Mouse (Mus musculus) intestine, embryonic 16.5 days (tissue): ENCODE data around the gene Fgr. TPM values are rescaled to one million over a fixed set of nuclear protein-coding genes. Genes with fewer than 3 reads are reported as not detected.
A peak's percentile ranks its signal among the peaks of the same experiment; 100 is the strongest.

Experiments used
- ATAC-seq: fragments of 200-750 bp; cut with Nextera tagmentation; 2 replicates; pipeline ENCODE4 v1.8.0; 2017; ENCODE audit warnings: moderate TSS enrichment, moderate library complexity
- H3K27ac ChIP-seq: fragments of 300-500 bp; sonication (generic); 2 replicates; pipeline ENCODE4 v1.5.1; 2014; ENCODE audit warnings: mild to moderate bottlenecking, low read length
- H3K27me3 ChIP-seq: fragments of 300-500 bp; sonication (generic); replicated peaks from 2 replicates; pipeline ENCODE4 v1.6.1; 2014; ENCODE audit warnings: low read length, control low read depth, mixed read lengths; ENCODE audit not compliant: control insufficient read depth, insufficient read depth
- H3K36me3 ChIP-seq: fragments of 300-500 bp; sonication (generic); 2 replicates; pipeline ENCODE4 v1.6.1; 2014; ENCODE audit warnings: low read length, control low read depth; ENCODE audit not compliant: control insufficient read depth, insufficient read depth
- H3K4me1 ChIP-seq: fragments of 300-500 bp; sonication (generic); 2 replicates; pipeline ENCODE4 v1.6.1; 2014; ENCODE audit warnings: low read length, control low read depth, mixed read lengths; ENCODE audit not compliant: control insufficient read depth, insufficient read depth
- H3K4me2 ChIP-seq: fragments of 300-500 bp; sonication (generic); 2 replicates; pipeline ENCODE4 v1.6.1; 2014; ENCODE audit warnings: low read depth, low read length, control low read depth
- H3K4me3 ChIP-seq: fragments of 300-500 bp; sonication (generic); 2 replicates; pipeline ENCODE4 v1.5.1; 2014; ENCODE audit warnings: mild to moderate bottlenecking, low read length
- H3K9ac ChIP-seq: fragments of 300-500 bp; sonication (generic); 2 replicates; pipeline ENCODE4 v1.6.1; 2014; ENCODE audit warnings: low read depth, low read length
- H3K9me3 ChIP-seq: fragments of 300-500 bp; sonication (generic); 2 replicates; pipeline ENCODE4 v1.6.1; 2016; ENCODE audit warnings: low read length, control low read depth; ENCODE audit not compliant: control insufficient read depth
- WGBS: fragments of 180-500 bp; shearing (Covaris S2); extraction: QIAGEN DNeasy Blood & Tissue Kit; methylation state at CpG from one replicate; pipeline ENCODE4 v1.1.7; 2014; 5-methylcytosine and 5-hydroxymethylcytosine counted together
- polyA plus RNA-seq: library from polyadenylated mRNA; unstranded; fragments of >200 nt; fragmentation: Nextera tagmentation; extraction: Ambion mirVana; gene quantifications from 2 replicates; pipeline ENCODE4 v1.2.1, GENCODE M21; 2015

Gene Fgr
- polyA plus RNA-seq, 1 experiment from 2014 or later = 3.5 TPM

- peaks cover 5% of the 10 kb centered on the region; the same call in 1 of the 2 replicates for H3K27me3 ChIP-seq
- no peak overlapping the region for H3K9ac ChIP-seq
- WGBS = 51% methylated on average over 5 of the region's 5 CpGs
- H3K9me3 ChIP-seq = no peaks in the 10 kb centered on the region
- no peak for ATAC-seq
- no peak overlapping the region for H3K4me3 ChIP-seq
- no peak overlapping the region for H3K27ac ChIP-seq
- H3K4me2 ChIP-seq = no peak overlapping the region
- H3K36me3 ChIP-seq = no peaks in the 10 kb centered on the region
- H3K4me1 ChIP-seq = peaks cover 27% of the 10 kb centered on the region
Observed at GRCm38 (mm10) chr4:132977597-132977996, 3.7 kb downstream of the Fgr start.

- 43% methylated on average over 2 of the region's 2 CpGs for WGBS
- H3K4me1 ChIP-seq = peaks cover 24% of the 10 kb centered on the region
- no peaks in the 10 kb centered on the region for H3K9me3 ChIP-seq
- H3K27me3 ChIP-seq = peaks cover 5% of the 10 kb centered on the region; the same call in 1 of the 2 replicates
- no peaks in the 10 kb centered on the region for H3K36me3 ChIP-seq
- no peak overlapping the region for H3K9ac ChIP-seq
- no peak for ATAC-seq
- no peak overlapping the region for H3K4me3 ChIP-seq
- H3K27ac ChIP-seq = no peak overlapping the region
- H3K4me2 ChIP-seq = no peak overlapping the region
Observed at GRCm38 (mm10) chr4:132979186-132979585, 5.3 kb downstream of the Fgr start.

GRCm38 (mm10) chr4:132981621-132982020 is 7.7 kb downstream of the Fgr start:
- H3K36me3 ChIP-seq = no peaks in the 10 kb centered on the region
- peaks cover 18% of the 10 kb centered on the region for H3K4me1 ChIP-seq
- no peak for ATAC-seq
- WGBS = 79% methylated on average over 6 of the region's 6 CpGs
- H3K27me3 ChIP-seq = no peaks in the 10 kb centered on the region
- H3K27ac ChIP-seq = no peak overlapping the region
- H3K9ac ChIP-seq = no peak overlapping the region
- H3K4me3 ChIP-seq = no peak overlapping the region
- H3K4me2 ChIP-seq = no peak overlapping the region
- no peaks in the 10 kb centered on the region for H3K9me3 ChIP-seq

- H3K4me2 ChIP-seq = no peak overlapping the region
- peak; percentile 41; the same call in 1 of the 2 replicates for ATAC-seq
- H3K9ac ChIP-seq = 0 out of 2 replicates have a peak overlapping the region, but pooled peaks have one; percentile 21
- H3K9me3 ChIP-seq = no peaks in the 10 kb centered on the region
- peaks cover 16% of the 10 kb centered on the region; the same call in 1 of the 2 replicates for H3K4me1 ChIP-seq
- 65% methylated on average over 6 of the region's 6 CpGs for WGBS
- H3K4me3 ChIP-seq = no peak overlapping the region
- no peaks in the 10 kb centered on the region for H3K27me3 ChIP-seq
- H3K27ac ChIP-seq = peak overlapping the region; percentile 54
- no peaks in the 10 kb centered on the region for H3K36me3 ChIP-seq
Observed at GRCm38 (mm10) chr4:132982999-132983398, 9.1 kb downstream of the Fgr start.

GRCm38 (mm10) chr4:132983664-132984512 is 10.0 kb downstream of the Fgr start:
- H3K4me2 ChIP-seq = no peak overlapping the region
- no peaks in the 10 kb centered on the region for H3K9me3 ChIP-seq
- H3K27ac ChIP-seq = peak overlapping the region; percentile 63
- H3K4me3 ChIP-seq = no peak overlapping the region
- 0 out of 2 replicates have a peak overlapping the region, but pooled peaks have one; percentile 32 for H3K9ac ChIP-seq
- no peaks in the 10 kb centered on the region for H3K36me3 ChIP-seq
- peaks cover 16% of the 10 kb centered on the region; the same call in 1 of the 2 replicates for H3K4me1 ChIP-seq
- 55% methylated on average over 7 of the region's 7 CpGs for WGBS
- ATAC-seq = peak; percentile 71
- no peaks in the 10 kb centered on the region for H3K27me3 ChIP-seq

GRCm38 (mm10) chr4:132988581-132989355 is 14.9 kb downstream of the Fgr start:
- Histone ChIP-seq H3K4me1 (peaks cover 13% of the 10 kb centered on the region; the same call in 1 of the 2 replicates), H3K4me3 (no peak overlapping the region), H3K27me3 (no peaks in the 10 kb centered on the region), H3K27ac (no peak overlapping the region), H3K4me2 (no peak overlapping the region), H3K36me3 (no peaks in the 10 kb centered on the region), H3K9ac (no peak overlapping the region), H3K9me3 (no peaks in the 10 kb centered on the region)
- WGBS = 88% methylated on average over 6 of the region's 6 CpGs
- no peak for ATAC-seq

GRCm38 (mm10) chr4:132993553-132993952 is 19.7 kb downstream of the Fgr start:
- no peak for ATAC-seq

GRCm38 (mm10) chr4:132997469-132998237 is 23.8 kb downstream of the Fgr start:
- peaks cover under 1% of the 10 kb centered on the region; the same call in 1 of the 2 replicates for H3K4me1 ChIP-seq
- H3K27ac ChIP-seq = no peak overlapping the region
- H3K27me3 ChIP-seq = no peaks in the 10 kb centered on the region
- WGBS = 48% methylated on average over 14 of the region's 14 CpGs
- H3K9ac ChIP-seq = no peak overlapping the region
- no peak overlapping the region for H3K4me2 ChIP-seq
- ATAC-seq = no peak; the same call in 1 of the 2 replicates
- H3K9me3 ChIP-seq = no peaks in the 10 kb centered on the region
- no peaks in the 10 kb centered on the region for H3K36me3 ChIP-seq
- no peak overlapping the region for H3K4me3 ChIP-seq

More at GRCm38 (mm10) chr4:132993553-132993952, 19.7 kb downstream of the Fgr start:
- Histone ChIP-seq H3K9me3 (no peaks in the 10 kb centered on the region), H3K4me1 (no peaks in the 10 kb centered on the region; the same call in 1 of the 2 replicates), H3K4me2 (no peak overlapping the region), H3K36me3 (no peaks in the 10 kb centered on the region), H3K27me3 (no peaks in the 10 kb centered on the region), H3K9ac (no peak overlapping the region), H3K27ac (no peak overlapping the region), H3K4me3 (no peak overlapping the region)
- 61% methylated on average over 4 of the region's 4 CpGs for WGBS
